Mouse (Mus musculus): ENCODE data around the gene Tex19.1. TPM values are rescaled to one million over a fixed set of nuclear protein-coding genes. Genes with fewer than 3 reads are reported as not detected.

Tex19.1 gene
- total and polyA plus RNA-seq, 3 experiments: 0.57 to 0.95 TPM; not detected in 1

- dilution Hi-C loops (cut with MboI; ENCODE audit: extremely low pct_ligation_motif_present, extremely low pct_unique_long_range_greater_than_20kb, low sequenced_read_pairs): no loop called here
- H3K27me3 ChIP-seq (replicated peaks): peaks cover 12% of the 10 kb centered on the region
- no peak for DNase-seq (ENCODE audit: extremely low read depth)
- TF ChIP-seq MXI1 (IDR thresholded peaks at IDR 0.05; ENCODE audit: low read depth, low read length): no peak
- TF ChIP-seq USF1 (IDR thresholded peaks at IDR 0.05; ENCODE audit: low read depth, low read length): no peak
- TF ChIP-seq KAT2A (IDR thresholded peaks at IDR 0.05; ENCODE audit: insufficient replicate concordance, low read length): no peak
- TF ChIP-seq JUN (IDR thresholded peaks at IDR 0.05; ENCODE audit: insufficient read depth, low read depth, low read length): no peak
- no peak for TF ChIP-seq POLR2AphosphoS2 (IDR thresholded peaks at IDR 0.05; ENCODE audit: low read depth, low read length)
- no peak for TF ChIP-seq ZNF384 (IDR thresholded peaks at IDR 0.05; ENCODE audit: low read depth, low read length)
- no peaks in the 10 kb centered on the region for H3K79me2 ChIP-seq (replicated peaks; ENCODE audit: control insufficient read depth, extremely low read depth, insufficient read depth, poor library complexity, severe bottlenecking)
- peaks cover 3% of the 10 kb centered on the region for H3K9me3 ChIP-seq (replicated peaks; ENCODE audit: low read length)
- no peak overlapping the region for H3K4me3 ChIP-seq (replicated peaks in 1 of 3; ENCODE audit: low read depth in 2 of 3, low read length in 2 of 3, poor library complexity in 1 of 3)
- no peak overlapping the region for H3K9ac ChIP-seq (ENCODE audit: insufficient read depth, low read depth)
- no peaks in the 10 kb centered on the region for H3K4me1 ChIP-seq (ENCODE audit: control insufficient read depth in 1 of 2, insufficient read depth in 2 of 2)
- in situ Hi-C loops (cut with MboI; ENCODE audit: low pct_ligation_motif_present, low pct_unique_long_range_greater_than_20kb, low sequenced_read_pairs): no loop called here
- H3K4me2 ChIP-seq (ENCODE audit: insufficient read depth, low read depth, poor library complexity, severe bottlenecking): no peak overlapping the region
- no peak overlapping the region for H3K27ac ChIP-seq (ENCODE audit: insufficient read depth, low read depth)
- no peaks in the 10 kb centered on the region for H3K36me3 ChIP-seq (replicated peaks in 1 of 2; ENCODE audit: control insufficient read depth in 1 of 2, insufficient read depth in 1 of 2, low read length in 1 of 2)
Observed at GRCm38 (mm10) chr11:121129616-121130015, 16.3 kb upstream of the Tex19.1 start.

GRCm38 (mm10) chr11:121134600-121134999, 11.3 kb upstream of the Tex19.1 start:
- H3K9me3 ChIP-seq (replicated peaks; ENCODE audit: low read length): no peaks in the 10 kb centered on the region
- no peak for DNase-seq (ENCODE audit: extremely low read depth)
- H3K27ac ChIP-seq (ENCODE audit: insufficient read depth, low read depth): no peak overlapping the region
- dilution Hi-C loops (cut with MboI; ENCODE audit: extremely low pct_ligation_motif_present, extremely low pct_unique_long_range_greater_than_20kb, low sequenced_read_pairs): no loop called here
- H3K36me3 ChIP-seq (replicated peaks in 1 of 2; ENCODE audit: control insufficient read depth in 1 of 2, insufficient read depth in 1 of 2, low read length in 1 of 2): no peaks in the 10 kb centered on the region
- no peaks in the 10 kb centered on the region for H3K79me2 ChIP-seq (replicated peaks; ENCODE audit: control insufficient read depth, extremely low read depth, insufficient read depth, poor library complexity, severe bottlenecking)
- no peaks in the 10 kb centered on the region for H3K4me1 ChIP-seq (ENCODE audit: control insufficient read depth in 1 of 2, insufficient read depth in 2 of 2)
- no peak for TF ChIP-seq MYC (IDR thresholded peaks at IDR 0.05; ENCODE audit: low read depth, low read length)
- TF ChIP-seq MAFK (IDR thresholded peaks at IDR 0.05; ENCODE audit: insufficient replicate concordance, low read length): no peak
- TF ChIP-seq RAD21 (IDR thresholded peaks at IDR 0.05; ENCODE audit: low read depth, low read length): no peak
- no peak for TF ChIP-seq MEF2A (IDR thresholded peaks at IDR 0.05; ENCODE audit: borderline replicate concordance, low read depth, low read length)
- TF ChIP-seq CTCF (conservative IDR thresholded peaks at IDR 0.05 in 1 of 2, IDR thresholded peaks at IDR 0.05 in 1 of 2; ENCODE audit: low read depth in 2 of 2, low read length in 2 of 2): no peak
- no peak for TF ChIP-seq JUND (conservative IDR thresholded peaks at IDR 0.05; ENCODE audit: low read depth, low read length)
- TF ChIP-seq HCFC1 (IDR thresholded peaks at IDR 0.05; ENCODE audit: low read depth, low read length): no peak
- no peak for TF ChIP-seq SIN3A (IDR thresholded peaks at IDR 0.05; ENCODE audit: low read length)
- no peak for TF ChIP-seq SMC3 (IDR thresholded peaks at IDR 0.05; ENCODE audit: low read depth, low read length)
- TF ChIP-seq UBTF (IDR thresholded peaks at IDR 0.05; ENCODE audit: low read depth, low read length): no peak
- no peak for TF ChIP-seq ZMIZ1 (IDR thresholded peaks at IDR 0.05; ENCODE audit: low read depth, low read length)
- TF ChIP-seq ZC3H11A (IDR thresholded peaks at IDR 0.05; ENCODE audit: low read depth, low read length): no peak
- no peak for TF ChIP-seq IRF4 (IDR thresholded peaks at IDR 0.05; ENCODE audit: low read depth, low read length)
- H3K4me2 ChIP-seq (ENCODE audit: insufficient read depth, low read depth, poor library complexity, severe bottlenecking): no peak overlapping the region
- no peak overlapping the region for H3K9ac ChIP-seq (ENCODE audit: insufficient read depth, low read depth)
- peaks cover 21% of the 10 kb centered on the region for H3K27me3 ChIP-seq (replicated peaks)
- no peak overlapping the region for H3K4me3 ChIP-seq (replicated peaks in 1 of 3; ENCODE audit: low read depth in 2 of 3, low read length in 2 of 3, poor library complexity in 1 of 3)
- in situ Hi-C loops (cut with MboI; ENCODE audit: low pct_ligation_motif_present, low pct_unique_long_range_greater_than_20kb, low sequenced_read_pairs): no loop called here
